Mouse (Mus musculus) liver, embryonic 13.5 days (tissue): ENCODE measurements at regions not wholly inside any gene's neighbourhood (a gene's known extent, or its start where the extent isn't known, plus 50 kb on each side); places are given as distances from the start of the nearest gene placed in this dataset.

Experiments
- ATAC-seq: fragments of 200-750 bp; cut with Nextera tagmentation; 2 replicates; pipeline ENCODE4 v1.8.0; 2017; ENCODE audit warnings: low read depth, mild to moderate bottlenecking, moderate number of reproducible peaks, moderate library complexity
- DNase-seq: peaks from one replicate; pipeline ENCODE4 v3.0.0; 2022
- H3K27ac ChIP-seq: fragments of 300-500 bp; sonication (generic); 2 replicates; pipeline ENCODE4 v1.5.1; 2015; ENCODE audit warnings: moderate library complexity, mild to moderate bottlenecking, inconsistent platforms
- H3K27me3 ChIP-seq: fragments of 300-500 bp; sonication (generic); 2 replicates; pipeline ENCODE4 v1.6.1; 2015; ENCODE audit warnings: mild to moderate bottlenecking, inconsistent platforms
- H3K36me3 ChIP-seq: fragments of 300-500 bp; sonication (generic); 2 replicates; pipeline ENCODE4 v1.6.1; 2015; ENCODE audit warnings: mild to moderate bottlenecking, inconsistent platforms
- H3K4me1 ChIP-seq: fragments of 300-500 bp; sonication (generic); replicated peaks from 2 replicates; pipeline ENCODE4 v1.6.1; 2015; ENCODE audit warnings: inconsistent platforms
- H3K4me2 ChIP-seq: fragments of 300-500 bp; sonication (generic); 2 replicates; pipeline ENCODE4 v1.6.1; 2015; ENCODE audit warnings: inconsistent platforms, mild to moderate bottlenecking, moderate library complexity
- H3K4me3 ChIP-seq: fragments of 300-500 bp; sonication (generic); replicated peaks from 2 replicates; pipeline ENCODE4 v1.5.1; 2015; ENCODE audit warnings: mild to moderate bottlenecking, inconsistent platforms
- H3K9ac ChIP-seq: fragments of 300-500 bp; sonication (generic); 2 replicates; pipeline ENCODE4 v1.6.1; 2015; ENCODE audit warnings: mild to moderate bottlenecking, inconsistent platforms
- H3K9me3 ChIP-seq: fragments of 300-500 bp; sonication (generic); replicated peaks from 2 replicates; pipeline ENCODE4 v1.6.1; 2016; ENCODE audit warnings: inconsistent platforms
- WGBS: fragments of 180-500 bp; shearing (Covaris S2); methylation state at CpG from one replicate; pipeline ENCODE4 v1.1.7; 2015; ENCODE audit not compliant: insufficient replicate concordance; 5-methylcytosine and 5-hydroxymethylcytosine counted together

GRCm38 (mm10) chr3:18881186-18881585 is 747.3 kb downstream of the 1700064H15Rik start:
- DNase-seq, result no peak
- H3K9ac ChIP-seq, result no peak overlapping the region
- ATAC-seq, result no peak
- no peaks in the 10 kb centered on the region for H3K36me3 ChIP-seq
- H3K9me3 ChIP-seq, result no peaks in the 10 kb centered on the region
- H3K27me3 ChIP-seq, result no peaks in the 10 kb centered on the region
- H3K27ac ChIP-seq, result no peak overlapping the region
- WGBS, result 57% methylated on average over 2 of the region's 2 CpGs
- no peak overlapping the region for H3K4me2 ChIP-seq
- no peak overlapping the region for H3K4me3 ChIP-seq
- H3K4me1 ChIP-seq, result no peaks in the 10 kb centered on the region

- no peak overlapping the region for H3K27ac ChIP-seq
- H3K36me3 ChIP-seq, result no peaks in the 10 kb centered on the region
- no peaks in the 10 kb centered on the region for H3K27me3 ChIP-seq
- H3K9ac ChIP-seq, result no peak overlapping the region
- DNase-seq (no peak), ATAC-seq (no peak)
- no peaks in the 10 kb centered on the region for H3K9me3 ChIP-seq
- no peaks in the 10 kb centered on the region for H3K4me1 ChIP-seq
- WGBS, result 75% methylated on average over 2 of the region's 2 CpGs
- no peak overlapping the region for H3K4me3 ChIP-seq
- H3K4me2 ChIP-seq, result no peak overlapping the region
These were observed 735.7 kb downstream of the 1700064H15Rik start for GRCm38 (mm10) chr3:18892813-18893212.

GRCm38 (mm10) chr3:18905769-18906168 is 722.7 kb downstream of the 1700064H15Rik start:
- H3K4me2 ChIP-seq, result no peak overlapping the region
- H3K27me3 ChIP-seq, result no peaks in the 10 kb centered on the region
- H3K36me3 ChIP-seq, result no peaks in the 10 kb centered on the region
- no peak overlapping the region for H3K9ac ChIP-seq
- DNase-seq, result no peak
- no peaks in the 10 kb centered on the region for H3K9me3 ChIP-seq
- no peak overlapping the region for H3K27ac ChIP-seq
- ATAC-seq, result no peak
- WGBS, result 21% methylated on average over 3 of the region's 3 CpGs
- H3K4me3 ChIP-seq, result no peak overlapping the region
- no peaks in the 10 kb centered on the region for H3K4me1 ChIP-seq

- DNase-seq (no peak), ATAC-seq (no peak)
- 64% methylated on average over 5 of the region's 5 CpGs for WGBS
- no peak overlapping the region for H3K9ac ChIP-seq
- H3K27ac ChIP-seq, result no peak overlapping the region
- H3K36me3 ChIP-seq, result no peaks in the 10 kb centered on the region
- no peak overlapping the region for H3K4me3 ChIP-seq
- no peaks in the 10 kb centered on the region for H3K27me3 ChIP-seq
- H3K4me1 ChIP-seq, result no peaks in the 10 kb centered on the region
- H3K9me3 ChIP-seq, result no peaks in the 10 kb centered on the region
- H3K4me2 ChIP-seq, result no peak overlapping the region
These were observed 722.3 kb downstream of the 1700064H15Rik start for GRCm38 (mm10) chr3:18906210-18906609.

DNA sequence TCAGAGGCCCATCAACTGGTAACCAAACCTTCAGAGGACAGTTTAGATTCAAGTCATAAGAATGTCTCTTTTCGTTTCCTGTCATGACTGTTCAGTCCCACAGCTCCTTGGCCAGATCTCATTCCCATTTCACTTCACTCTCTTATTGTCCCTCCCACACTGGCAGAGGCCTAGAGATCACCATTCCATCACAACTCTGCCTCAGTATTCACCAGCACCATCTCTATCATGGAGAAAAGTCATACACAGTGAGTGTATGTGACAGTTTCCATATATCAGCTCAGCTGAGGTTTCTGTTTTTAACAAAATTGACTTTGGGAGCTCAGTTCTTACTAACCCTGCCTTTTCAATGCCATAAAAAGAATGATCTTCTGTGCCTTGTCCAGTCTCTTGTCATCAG is 719.7 kb downstream of the 1700064H15Rik start:
- Histone ChIP-seq H3K9ac (no peak overlapping the region), H3K4me3 (no peak overlapping the region), H3K36me3 (no peaks in the 10 kb centered on the region), H3K4me2 (no peak overlapping the region), H3K9me3 (no peaks in the 10 kb centered on the region), H3K27ac (no peak overlapping the region), H3K4me1 (no peaks in the 10 kb centered on the region), H3K27me3 (no peaks in the 10 kb centered on the region)
- WGBS, result 50% methylated on average over 1 of the region's 1 CpGs
- DNase-seq (no peak), ATAC-seq (no peak)

DNA sequence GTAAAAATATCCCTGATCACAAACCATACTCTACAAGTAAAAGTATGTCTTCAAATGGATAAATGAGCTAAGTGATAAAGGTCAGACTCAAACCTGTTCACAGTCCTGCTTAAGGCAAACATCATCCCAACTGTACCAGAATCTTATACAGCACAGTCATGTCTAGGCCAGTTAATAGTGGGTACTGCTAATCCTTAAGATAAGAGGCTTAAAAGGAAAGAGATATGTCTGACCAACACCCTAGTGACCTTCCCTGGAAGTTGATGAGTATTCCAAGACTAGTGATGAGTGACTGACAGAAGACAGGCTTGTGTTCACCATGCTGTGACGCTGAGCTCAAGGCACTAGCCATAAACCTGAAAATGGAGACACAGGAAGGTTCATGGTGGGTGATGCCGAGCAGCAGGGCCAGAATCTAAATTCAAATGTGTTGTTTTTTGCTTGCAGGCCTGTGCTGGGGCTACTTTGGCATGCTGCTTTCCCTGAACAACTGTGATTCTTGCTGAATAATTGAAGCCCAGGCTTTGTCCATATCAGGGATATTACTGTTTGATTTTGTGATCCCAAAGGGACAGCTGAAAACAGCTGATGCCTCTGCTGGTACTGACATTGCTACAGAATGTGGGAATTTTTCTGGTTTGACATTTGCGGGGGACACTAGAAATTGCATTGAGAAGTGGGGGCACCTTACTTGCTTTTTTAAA is 699.9 kb downstream of the 1700064H15Rik start:
- Histone ChIP-seq H3K4me2 (no peak overlapping the region), H3K36me3 (no peaks in the 10 kb centered on the region), H3K27ac (no peak overlapping the region), H3K4me3 (no peak overlapping the region), H3K9ac (no peak overlapping the region), H3K9me3 (no peaks in the 10 kb centered on the region), H3K4me1 (no peaks in the 10 kb centered on the region), H3K27me3 (no peaks in the 10 kb centered on the region)
- no peak for DNase-seq
- ATAC-seq, result no peak
- 55% methylated on average over 3 of the region's 3 CpGs for WGBS

DNA sequence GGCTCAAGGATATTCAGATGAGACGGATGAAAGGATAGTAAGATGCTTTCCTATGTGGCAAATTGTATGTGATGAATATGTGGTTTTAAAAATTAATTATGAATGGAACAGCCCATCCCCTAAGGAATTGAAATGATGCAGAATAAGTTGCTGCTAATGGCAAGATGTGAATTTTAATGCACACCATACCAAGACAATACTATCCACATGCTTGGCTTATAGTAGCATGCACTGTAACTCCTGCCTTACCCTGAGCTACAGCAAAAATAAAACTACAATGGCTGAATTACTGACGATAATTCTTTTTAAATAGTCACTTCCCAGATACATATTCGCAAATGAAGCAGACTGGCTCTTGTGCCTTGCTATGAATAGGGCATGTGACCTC is 699.4 kb downstream of the 1700064H15Rik start:
- Histone ChIP-seq H3K4me3 (no peak overlapping the region), H3K4me1 (no peaks in the 10 kb centered on the region), H3K9me3 (no peaks in the 10 kb centered on the region), H3K36me3 (no peaks in the 10 kb centered on the region), H3K9ac (no peak overlapping the region), H3K4me2 (no peak overlapping the region), H3K27ac (no peak overlapping the region), H3K27me3 (no peaks in the 10 kb centered on the region)
- WGBS, result 59% methylated on average over 3 of the region's 3 CpGs
- DNase-seq (no peak), ATAC-seq (no peak)

DNA sequence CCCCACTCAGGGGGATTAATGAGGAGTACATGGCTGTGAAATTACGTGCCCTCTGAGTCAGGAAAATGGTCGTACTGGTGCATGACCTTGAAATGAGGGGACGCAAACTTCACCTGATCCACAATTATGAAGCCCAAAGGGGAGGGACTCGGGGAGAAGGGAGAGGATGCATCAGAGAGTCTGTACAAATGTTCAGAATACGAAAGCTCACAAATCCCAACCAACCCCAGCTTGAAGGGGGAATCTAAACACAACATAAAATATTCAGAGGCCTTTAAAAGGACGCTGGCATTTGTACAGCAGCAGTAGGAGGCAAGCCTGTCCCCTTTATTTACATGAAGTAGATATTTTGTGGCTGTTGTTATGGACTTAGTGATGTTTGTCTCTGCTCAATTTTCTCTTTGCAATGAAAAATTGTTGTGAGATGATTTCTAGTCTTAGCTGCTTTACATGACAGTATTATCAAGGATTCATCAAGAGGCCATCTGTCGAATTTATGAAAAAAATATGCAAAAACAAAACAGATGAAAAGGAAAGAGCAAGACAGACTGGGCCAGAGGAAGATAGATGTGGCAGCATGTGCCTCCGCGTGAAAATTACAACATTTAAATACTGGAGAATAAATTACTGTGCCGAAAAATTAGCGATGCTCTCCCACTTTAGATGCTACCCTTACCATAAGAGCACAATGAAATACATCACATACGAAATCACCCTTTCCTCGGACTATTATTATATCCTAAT is 695.3 kb downstream of the 1700064H15Rik start:
- Histone ChIP-seq H3K4me3 (no peak overlapping the region), H3K9ac (no peak overlapping the region), H3K4me2 (no peak overlapping the region), H3K27me3 (no peaks in the 10 kb centered on the region), H3K4me1 (no peaks in the 10 kb centered on the region), H3K9me3 (no peaks in the 10 kb centered on the region), H3K27ac (no peak overlapping the region), H3K36me3 (no peaks in the 10 kb centered on the region)
- no peak for ATAC-seq
- WGBS, result 58% methylated on average over 13 of the region's 13 CpGs
- no peak for DNase-seq

DNA sequence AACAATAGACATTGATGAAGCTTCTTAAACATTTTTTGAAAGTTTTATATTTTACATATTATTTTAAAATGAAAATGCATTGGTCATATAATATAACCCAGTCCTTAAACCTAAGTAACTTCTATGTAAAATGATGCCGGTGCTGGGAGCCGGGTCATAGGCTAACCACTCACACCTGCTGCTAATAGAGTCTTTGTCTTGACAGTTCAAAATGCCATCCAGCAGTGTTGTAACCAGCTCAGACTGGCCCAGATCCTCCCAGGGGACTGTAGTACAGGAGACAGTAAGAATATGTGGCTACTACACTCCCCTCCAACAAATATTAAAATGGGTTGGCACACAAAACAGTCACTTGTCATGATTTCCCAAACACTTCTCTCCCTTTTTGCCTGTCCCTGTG is 693.6 kb downstream of the 1700064H15Rik start:
- no peak for DNase-seq
- ATAC-seq, result no peak
- WGBS, result 76% methylated on average over 2 of the region's 2 CpGs

DNA sequence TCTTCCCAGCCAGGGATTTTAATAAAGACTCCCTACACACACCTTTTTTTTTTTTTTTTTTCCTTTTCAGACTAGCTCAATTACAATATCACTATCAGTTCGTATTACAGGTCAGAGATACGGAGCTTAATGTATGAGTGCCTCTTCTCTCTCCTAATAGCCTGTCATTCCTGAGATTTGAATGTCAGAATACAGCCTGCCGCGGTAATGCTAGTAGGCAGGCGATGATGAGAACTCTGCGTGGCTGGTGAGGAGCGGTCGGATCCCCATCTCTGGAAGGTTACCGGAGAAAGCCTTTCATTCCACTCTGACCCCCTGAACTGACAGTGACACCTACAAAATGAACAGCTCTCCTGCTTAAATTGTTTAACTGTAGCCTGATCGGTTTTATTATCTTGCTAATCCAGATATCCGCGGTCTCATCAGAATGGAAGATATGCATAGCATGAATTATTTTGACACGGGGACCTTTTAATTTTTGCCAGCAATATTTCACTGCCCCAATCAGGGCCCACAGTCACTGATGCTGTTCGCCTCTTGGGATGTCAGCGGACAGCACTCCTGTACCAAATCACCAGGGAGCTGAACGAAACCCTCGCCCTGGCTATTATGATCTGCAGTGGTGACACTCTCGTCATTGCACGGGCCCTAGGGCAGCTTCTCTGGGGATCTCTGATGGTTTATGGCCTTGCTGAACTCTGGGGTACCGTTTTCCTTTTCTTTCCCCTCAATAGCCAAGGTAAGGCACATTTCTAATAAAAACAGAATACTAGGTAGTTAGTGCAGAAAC is 690.9 kb downstream of the 1700064H15Rik start:
- Histone ChIP-seq H3K9me3 (no peaks in the 10 kb centered on the region), H3K27me3 (no peaks in the 10 kb centered on the region), H3K4me3 (no peak overlapping the region), H3K4me1 (no peaks in the 10 kb centered on the region), H3K27ac (no peak overlapping the region), H3K4me2 (no peak overlapping the region), H3K9ac (no peak overlapping the region), H3K36me3 (no peaks in the 10 kb centered on the region)
- 73% methylated on average over 20 of the region's 20 CpGs for WGBS
- ATAC-seq, result no peak
- no peak for DNase-seq

More for the DNA sequence above, 693.6 kb downstream of the 1700064H15Rik start:
- no peak overlapping the region for H3K27ac ChIP-seq
- no peak overlapping the region for H3K9ac ChIP-seq
- H3K36me3 ChIP-seq, result no peaks in the 10 kb centered on the region
- H3K4me2 ChIP-seq, result no peak overlapping the region
- no peak overlapping the region for H3K4me3 ChIP-seq
- H3K4me1 ChIP-seq, result no peaks in the 10 kb centered on the region
- H3K9me3 ChIP-seq, result no peaks in the 10 kb centered on the region
- no peaks in the 10 kb centered on the region for H3K27me3 ChIP-seq

DNA sequence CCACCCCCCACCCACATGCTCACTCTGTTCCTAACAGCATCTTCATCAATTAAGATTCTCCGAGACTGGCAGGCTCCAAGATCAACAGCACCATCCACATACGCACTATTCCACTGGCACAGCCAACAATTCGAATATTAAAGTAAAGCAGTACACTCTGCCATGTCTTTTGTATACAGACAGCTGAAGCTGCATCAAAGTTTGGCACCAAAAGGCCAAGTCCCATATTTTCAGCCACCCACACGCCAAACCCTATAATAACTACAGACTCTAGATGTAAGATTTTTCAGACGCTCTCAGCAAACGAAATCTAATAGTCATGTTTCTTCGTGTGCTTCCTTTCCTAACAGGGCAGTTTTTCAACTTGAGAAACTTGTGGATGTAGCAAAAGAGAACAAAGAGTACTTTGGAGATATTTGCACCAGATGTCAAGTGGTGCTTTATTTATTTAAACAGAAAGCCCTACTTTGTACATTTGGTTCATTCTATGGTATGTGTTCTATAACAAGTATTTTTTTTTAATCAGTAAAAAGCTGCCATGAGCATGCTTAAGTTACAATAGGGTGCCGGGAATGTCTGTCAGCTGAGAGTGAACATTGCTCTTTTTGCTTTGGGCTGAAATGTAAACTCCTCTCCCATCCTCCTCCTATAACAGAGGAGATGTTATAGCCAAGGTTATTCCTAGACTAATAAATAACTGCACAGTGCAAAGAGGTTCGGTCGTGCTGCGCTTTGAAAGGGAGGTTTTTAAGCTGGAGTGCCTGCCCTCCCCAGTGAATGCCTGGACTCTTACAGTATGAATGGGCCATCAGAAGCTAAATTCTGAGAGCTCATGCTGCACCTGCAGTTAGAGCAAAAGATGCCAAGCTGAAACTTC is 686.9 kb downstream of the 1700064H15Rik start:
- Histone ChIP-seq H3K4me3 (no peak overlapping the region), H3K9ac (no peak overlapping the region), H3K36me3 (no peaks in the 10 kb centered on the region), H3K27ac (no peak overlapping the region), H3K9me3 (no peaks in the 10 kb centered on the region), H3K27me3 (no peaks in the 10 kb centered on the region), H3K4me1 (no peaks in the 10 kb centered on the region), H3K4me2 (no peak overlapping the region)
- DNase-seq (no peak), ATAC-seq (no peak)
- 68% methylated on average over 11 of the region's 11 CpGs for WGBS
